Mouse (Mus musculus) bone marrow, adult 2 months (tissue): Measurements from ENCODE around the gene Dner. TPM values are rescaled to one million over a fixed set of nuclear protein-coding genes. Genes with fewer than 3 reads are reported as not detected.

Experiments used
- H3K27ac ChIP-seq: fragments of 200-500 bp; 2 replicates; pipeline ENCODE4 v1.5.1; 2012; ENCODE audit warnings: low read depth, mild to moderate bottlenecking, control low read depth, inconsistent platforms, low read length; ENCODE audit not compliant: control insufficient read depth, poor library complexity, insufficient read depth
- H3K4me1 ChIP-seq: fragments of 200-500 bp; 2 replicates; pipeline ENCODE4 v1.6.1; 2011; ENCODE audit warnings: low read length; ENCODE audit not compliant: control insufficient read depth, insufficient read depth
- H3K4me3 ChIP-seq: fragments of 200-500 bp; replicated peaks from 2 replicates; pipeline ENCODE3; 2011; ENCODE audit warnings: mild to moderate bottlenecking, low read depth, low read length, control low read depth; ENCODE audit not compliant: control insufficient read depth
- CTCF ChIP-seq: fragments of 200-500 bp; IDR thresholded peaks from 2 replicates; pipeline ENCODE4 v1.5.1; 2011; ENCODE audit warnings: low read length, control low read depth; ENCODE audit not compliant: control insufficient read depth, insufficient read depth
- POLR2A ChIP-seq: fragments of 200-500 bp; IDR thresholded peaks from 2 replicates; pipeline ENCODE4 v1.6.1; 2011; ENCODE audit warnings: low read depth, mild to moderate bottlenecking, control low read depth, low read length, borderline replicate concordance; ENCODE audit not compliant: control insufficient read depth
- WGBS: fragments of 180-500 bp; shearing (Covaris S2); methylation state at CpG from one replicate; pipeline ENCODE4 v1.1.7; 2018; 5-methylcytosine and 5-hydroxymethylcytosine counted together
- polyA plus RNA-seq: library from polyadenylated mRNA; stranded (reverse); fragments of >200 nt; gene quantifications from 2 replicates; pipeline ENCODE4 v1.2.4, GENCODE M21; 2011; ENCODE audit warnings: low replicate concordance; ENCODE audit not compliant: missing spikeins, insufficient read depth, insufficient read length

Dner gene
- polyA plus RNA-seq, 1 experiment: 0.70 TPM

GRCm38 (mm10) chr1:84382064-84382463 is 314.0 kb downstream of the Dner start:
- 79% methylated on average over 5 of the region's 5 CpGs for WGBS
- no peak overlapping the region for H3K4me3 ChIP-seq
- no peak overlapping the region for H3K27ac ChIP-seq
- H3K4me1 ChIP-seq: no peaks in the 10 kb centered on the region
- TF ChIP-seq POLR2A (no peak), CTCF (no peak)

DNA sequence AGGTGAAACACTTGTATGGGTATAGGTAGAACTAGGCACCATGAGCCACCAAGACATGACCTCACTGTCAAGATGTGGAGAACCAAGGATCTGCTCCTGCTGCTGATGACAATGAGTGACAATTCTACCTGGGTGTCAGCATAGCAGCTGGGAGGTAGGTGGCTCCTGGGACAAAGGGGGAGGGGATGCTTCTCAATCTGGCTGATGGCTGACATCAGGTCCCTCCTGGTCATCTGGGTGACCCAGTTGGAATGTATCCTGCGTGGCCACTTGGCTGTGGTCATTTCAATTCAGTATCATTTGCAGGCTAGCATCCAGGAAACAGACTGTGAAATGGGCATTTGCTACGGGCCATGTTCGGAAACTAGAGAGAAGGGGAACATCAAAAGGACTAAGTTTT is 315.1 kb downstream of the Dner start:
- TF ChIP-seq CTCF: no peak
- no peak for TF ChIP-seq POLR2A
- Histone ChIP-seq H3K27ac (no peak overlapping the region), H3K4me3 (no peak overlapping the region), H3K4me1 (no peaks in the 10 kb centered on the region)
- WGBS: 82% methylated on average over 3 of the region's 3 CpGs

GRCm38 (mm10) chr1:84367733-84368132 is 328.3 kb downstream of the Dner start:
- TF ChIP-seq CTCF (no peak), POLR2A (no peak)
- H3K4me1 ChIP-seq: no peaks in the 10 kb centered on the region; the same call in 1 of the 2 replicates
- no peak overlapping the region for H3K27ac ChIP-seq
- 68% methylated on average over 3 of the region's 3 CpGs for WGBS
- no peak overlapping the region for H3K4me3 ChIP-seq

- 59% methylated on average over 3 of the region's 3 CpGs for WGBS
- no peak for TF ChIP-seq CTCF
- TF ChIP-seq POLR2A: no peak
- H3K4me3 ChIP-seq: no peak overlapping the region
- H3K4me1 ChIP-seq: no peaks in the 10 kb centered on the region; the same call in 1 of the 2 replicates
- no peak overlapping the region for H3K27ac ChIP-seq
These were observed 329.5 kb downstream of the Dner start for GRCm38 (mm10) chr1:84366553-84366952.

- no peak within 1 kb of the TSS for H3K27ac ChIP-seq
- 74% methylated on average over 8 of the region's 8 CpGs for WGBS
- TF ChIP-seq CTCF: no peak
- TF ChIP-seq POLR2A: no peak
These were observed 332.1 kb downstream of the Dner start, which contains the start of gene Pid1 for GRCm38 (mm10) chr1:84363967-84364366. Gene Pid1, minus strand, starts transcription at chr1:84364180.

DNA sequence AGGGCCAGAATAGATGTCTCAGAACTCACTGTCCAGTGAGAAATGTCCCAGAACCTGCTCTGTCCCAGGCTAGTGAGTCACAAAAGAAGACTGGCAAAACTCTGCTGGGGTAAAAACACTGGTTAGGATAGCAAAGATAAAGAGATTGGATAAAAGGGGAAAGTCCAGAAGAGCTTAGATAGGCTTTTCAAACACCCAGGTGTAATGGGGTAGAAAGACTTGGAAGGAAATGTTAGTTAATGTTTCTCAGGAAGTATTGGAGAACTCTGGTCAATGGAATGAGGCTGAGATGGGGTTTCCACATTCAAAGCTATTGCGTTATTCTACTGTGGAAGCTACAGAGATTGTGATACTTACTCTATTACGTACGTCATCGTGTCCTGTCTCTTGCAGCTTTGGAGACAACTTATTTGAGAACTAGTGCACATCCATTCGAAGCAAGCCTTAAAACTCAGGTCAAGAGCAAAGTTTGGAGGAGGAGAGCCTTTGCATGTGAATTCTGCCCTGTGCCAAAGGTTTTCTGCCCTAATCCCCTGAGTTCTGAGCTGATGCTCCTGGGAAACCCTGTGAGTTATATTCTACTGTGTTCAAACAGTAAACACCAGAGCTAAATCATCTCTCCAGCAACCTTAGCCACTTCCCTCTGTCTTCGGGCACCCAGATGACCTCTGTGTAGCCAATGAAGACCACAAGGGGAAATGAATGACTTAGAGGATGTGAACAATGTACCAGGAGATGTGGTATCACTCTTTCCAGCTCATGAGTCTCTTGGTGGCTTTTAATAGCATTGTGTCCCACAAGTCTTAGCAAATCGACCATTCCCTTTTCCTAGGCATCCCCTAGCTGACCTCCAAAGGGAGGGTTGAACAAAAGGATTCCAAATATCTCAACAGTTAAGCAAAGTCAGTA is 333.1 kb downstream of the Dner start:
- Histone ChIP-seq H3K4me3 (no peak overlapping the region), H3K4me1 (no peaks in the 10 kb centered on the region; the same call in 1 of the 2 replicates), H3K27ac (no peak overlapping the region)
- WGBS: 31% methylated on average over 7 of the region's 7 CpGs
- TF ChIP-seq CTCF: no peak
- no peak for TF ChIP-seq POLR2A

More at GRCm38 (mm10) chr1:84363967-84364366, 332.1 kb downstream of the Dner start, which contains the start of gene Pid1:
- H3K4me1 ChIP-seq: no peaks in the 10 kb centered on the region; the same call in 1 of the 2 replicates
- no peak within 1 kb of the TSS for H3K4me3 ChIP-seq

GRCm38 (mm10) chr1:84362209-84362608 is 333.8 kb downstream of the Dner start:
- Histone ChIP-seq H3K4me3 (no peak overlapping the region), H3K27ac (no peak overlapping the region), H3K4me1 (no peaks in the 10 kb centered on the region; the same call in 1 of the 2 replicates)
- no peak for TF ChIP-seq CTCF
- TF ChIP-seq POLR2A: no peak
- 60% methylated on average over 1 of the region's 1 CpGs for WGBS

GRCm38 (mm10) chr1:84361389-84361788 is 334.6 kb downstream of the Dner start:
- TF ChIP-seq POLR2A: no peak
- no peak for TF ChIP-seq CTCF
- no peak overlapping the region for H3K4me3 ChIP-seq
- H3K27ac ChIP-seq: no peak overlapping the region
- H3K4me1 ChIP-seq: no peaks in the 10 kb centered on the region; the same call in 1 of the 2 replicates
- whole genome bisulfite sequencing: 76% methylated on average over 3 of the region's 3 CpGs
